Mouse (Mus musculus) midbrain, embryonic 12.5 days (tissue): Measurements from ENCODE around the gene Olfr1044. TPM values are rescaled to one million over a fixed set of nuclear protein-coding genes. Genes with fewer than 3 reads are reported as not detected.
"Not testable (repeated sequence)": the region's sequence is repeated elsewhere in the genome, so short reads cannot be mapped to it uniquely, and the experiment has no call there.

Experiments used
- ATAC-seq: fragments of 200-750 bp; cut with Nextera tagmentation; 2 replicates; pipeline ENCODE4 v1.8.0; 2017; ENCODE audit warnings: low read depth, moderate TSS enrichment, moderate library complexity; ENCODE audit not compliant: low FRiP score
- H3K27ac ChIP-seq: fragments of 300-500 bp; sonication (generic); replicated peaks from 2 replicates; pipeline ENCODE4 v1.5.1; 2016; ENCODE audit warnings: mild to moderate bottlenecking
- H3K27me3 ChIP-seq: fragments of 300-500 bp; sonication (generic); 2 replicates; pipeline ENCODE4 v1.6.1; 2016; ENCODE audit warnings: mild to moderate bottlenecking
- H3K36me3 ChIP-seq: fragments of 300-500 bp; sonication (generic); 2 replicates; pipeline ENCODE4 v1.6.1; 2016
- H3K4me1 ChIP-seq: fragments of 300-500 bp; sonication (generic); 2 replicates; pipeline ENCODE4 v1.6.1; 2016
- H3K4me2 ChIP-seq: fragments of 300-500 bp; sonication (generic); replicated peaks from 2 replicates; pipeline ENCODE4 v1.6.1; 2016; ENCODE audit warnings: mild to moderate bottlenecking, moderate library complexity
- H3K4me3 ChIP-seq: fragments of 300-500 bp; sonication (generic); 2 replicates; pipeline ENCODE4 v1.5.1; 2016; ENCODE audit warnings: mild to moderate bottlenecking
- H3K9ac ChIP-seq: fragments of 300-500 bp; sonication (generic); replicated peaks from 2 replicates; pipeline ENCODE4 v1.6.1; 2016; ENCODE audit warnings: mild to moderate bottlenecking, moderate library complexity
- H3K9me3 ChIP-seq: fragments of 300-500 bp; sonication (generic); 2 replicates; pipeline ENCODE4 v1.6.1; 2016; ENCODE audit warnings: mild to moderate bottlenecking
- WGBS: fragments of 180-500 bp; shearing (Covaris S2); methylation state at CpG from one replicate; pipeline ENCODE4 v1.1.7; 2016; 5-methylcytosine and 5-hydroxymethylcytosine counted together
- polyA plus RNA-seq: library from polyadenylated mRNA; unstranded; fragments of >200 nt; fragmentation: Nextera tagmentation; extraction: Ambion mirVana; gene quantifications from 2 replicates; pipeline ENCODE4 v1.2.1, GENCODE M21; 2016

Olfr1044 gene
- not detected in 2 replicates for polyA plus RNA-seq

- ATAC-seq, result no peak
- Histone ChIP-seq H3K4me1 (no peaks in the 10 kb centered on the region), H3K4me2 (no peak within 1 kb of the TSS), H3K36me3 (no peaks in the 10 kb centered on the region), H3K27ac (no peak within 1 kb of the TSS), H3K27me3 (no peaks in the 10 kb centered on the region), H3K4me3 (no peak within 1 kb of the TSS), H3K9ac (no peak within 1 kb of the TSS), H3K9me3 (no peaks in the 10 kb centered on the region)
Measured at GRCm38 (mm10) chr2:86177720-86178119, at the start of gene Olfr1044. Gene Olfr1044 (minus strand): TSS chr2:86177820.

GRCm38 (mm10) chr2:86219214-86219613 is 41.6 kb upstream of the Olfr1044 start, which contains the start of gene Olfr1046:
Gene Olfr1046 (minus strand): TSS chr2:86219314.
- no peak for ATAC-seq
- H3K27me3 ChIP-seq, result no peaks in the 10 kb centered on the region
- H3K36me3 ChIP-seq, result no peaks in the 10 kb centered on the region
- H3K4me2 ChIP-seq, result no peak within 1 kb of the TSS
- H3K4me1 ChIP-seq, result no peaks in the 10 kb centered on the region
- WGBS, result 85% methylated on average over 2 of the region's 2 CpGs
- no peak within 1 kb of the TSS for H3K27ac ChIP-seq
- H3K4me3 ChIP-seq, result no peak within 1 kb of the TSS
- no peaks in the 10 kb centered on the region for H3K9me3 ChIP-seq
- H3K9ac ChIP-seq, result no peak within 1 kb of the TSS

- no peak within 1 kb of the TSS for H3K4me2 ChIP-seq
- H3K4me1 ChIP-seq, result no peaks in the 10 kb centered on the region
- H3K27me3 ChIP-seq, result no peaks in the 10 kb centered on the region
- no peak within 1 kb of the TSS for H3K4me3 ChIP-seq
- no peaks in the 10 kb centered on the region for H3K36me3 ChIP-seq
- no peaks in the 10 kb centered on the region for H3K9me3 ChIP-seq
- no peak within 1 kb of the TSS for H3K9ac ChIP-seq
- no peak for ATAC-seq
- no peak within 1 kb of the TSS for H3K27ac ChIP-seq
Measured at GRCm38 (mm10) chr2:86202909-86203308, 25.3 kb upstream of the Olfr1044 start, which contains the start of gene Olfr1045. Gene Olfr1045 (minus strand): TSS chr2:86203009.

- Histone ChIP-seq H3K27ac (no peak overlapping the region), H3K4me3 (no peak overlapping the region)
- no peak for ATAC-seq
Measured at GRCm38 (mm10) chr2:86195863-86196262, 18.2 kb upstream of the Olfr1044 start.

GRCm38 (mm10) chr2:86185583-86185982 is 8.0 kb upstream of the Olfr1044 start, which contains the start of gene Olfr52:
Gene Olfr52 (minus strand): TSS chr2:86185683.
- no peak for ATAC-seq
- no peak within 1 kb of the TSS for H3K4me3 ChIP-seq
- no peak within 1 kb of the TSS for H3K4me2 ChIP-seq
- H3K36me3 ChIP-seq, result no peaks in the 10 kb centered on the region
- H3K9me3 ChIP-seq, result no peaks in the 10 kb centered on the region
- H3K4me1 ChIP-seq, result no peaks in the 10 kb centered on the region
- H3K9ac ChIP-seq, result no peak within 1 kb of the TSS
- no peak within 1 kb of the TSS for H3K27ac ChIP-seq
- H3K27me3 ChIP-seq, result no peaks in the 10 kb centered on the region

More at GRCm38 (mm10) chr2:86195863-86196262, 18.2 kb upstream of the Olfr1044 start:
- Histone ChIP-seq H3K9me3 (no peaks in the 10 kb centered on the region), H3K4me1 (no peaks in the 10 kb centered on the region), H3K9ac (no peak overlapping the region), H3K4me2 (no peak overlapping the region), H3K27me3 (no peaks in the 10 kb centered on the region), H3K36me3 (no peaks in the 10 kb centered on the region)
- 74% methylated on average over 1 of the region's 1 CpGs for WGBS

- no peaks in the 10 kb centered on the region for H3K9me3 ChIP-seq
- no peak overlapping the region for H3K4me3 ChIP-seq
- no peaks in the 10 kb centered on the region for H3K27me3 ChIP-seq
- H3K9ac ChIP-seq, result no peak overlapping the region
- H3K4me2 ChIP-seq, result no peak overlapping the region
- no peaks in the 10 kb centered on the region for H3K4me1 ChIP-seq
- WGBS, result 73% methylated on average over 3 of the region's 3 CpGs
- ATAC-seq, result no peak
- no peaks in the 10 kb centered on the region for H3K36me3 ChIP-seq
- no peak overlapping the region for H3K27ac ChIP-seq
Measured at GRCm38 (mm10) chr2:86179950-86180349, 2.3 kb upstream of the Olfr1044 start.

GRCm38 (mm10) chr2:86175422-86175821 is 2.2 kb downstream of the Olfr1044 start:
- not testable (repeated sequence) for H3K9ac ChIP-seq, ATAC-seq, H3K4me2 ChIP-seq, H3K27me3 ChIP-seq, H3K4me3 ChIP-seq, H3K36me3 ChIP-seq, H3K9me3 ChIP-seq, H3K27ac ChIP-seq, H3K4me1 ChIP-seq
- WGBS, result 81% methylated on average over 7 of the region's 7 CpGs

- WGBS, result 86% methylated on average over 2 of the region's 2 CpGs
- Histone ChIP-seq H3K27me3 (no peaks in the 10 kb centered on the region), H3K9me3 (no peaks in the 10 kb centered on the region), H3K4me1 (no peaks in the 10 kb centered on the region), H3K4me3 (no peak within 1 kb of the TSS), H3K27ac (no peak within 1 kb of the TSS), H3K9ac (no peak within 1 kb of the TSS), H3K36me3 (no peaks in the 10 kb centered on the region), H3K4me2 (no peak within 1 kb of the TSS)
- ATAC-seq, result no peak
Measured at GRCm38 (mm10) chr2:86167422-86167821, 10.2 kb downstream of the Olfr1044 start, which contains the start of gene Olfr1043. Gene Olfr1043 (minus strand): TSS chr2:86167522.

GRCm38 (mm10) chr2:86161738-86162137 is 15.9 kb downstream of the Olfr1044 start, which contains the start of gene Olfr1042:
Gene Olfr1042 (minus strand): TSS chr2:86161838.
- WGBS, result 97% methylated on average over 2 of the region's 2 CpGs
- Histone ChIP-seq H3K9me3 (no peaks in the 10 kb centered on the region), H3K27me3 (no peaks in the 10 kb centered on the region), H3K4me2 (no peak within 1 kb of the TSS), H3K4me1 (no peaks in the 10 kb centered on the region), H3K4me3 (no peak within 1 kb of the TSS), H3K36me3 (no peaks in the 10 kb centered on the region), H3K27ac (no peak within 1 kb of the TSS), H3K9ac (no peak within 1 kb of the TSS)
- no peak for ATAC-seq

GRCm38 (mm10) chr2:86146632-86147031 is 31.0 kb downstream of the Olfr1044 start, which contains the start of gene Olfr1040:
Gene Olfr1040 (minus strand): TSS chr2:86146732.
- H3K36me3 ChIP-seq, result no peaks in the 10 kb centered on the region
- no peak within 1 kb of the TSS for H3K27ac ChIP-seq
- ATAC-seq, result no peak
- no peak within 1 kb of the TSS for H3K4me3 ChIP-seq
- no peaks in the 10 kb centered on the region for H3K9me3 ChIP-seq
- H3K9ac ChIP-seq, result no peak within 1 kb of the TSS
- no peaks in the 10 kb centered on the region for H3K27me3 ChIP-seq
- WGBS, result 91% methylated on average over 1 of the region's 1 CpGs
- H3K4me2 ChIP-seq, result no peak within 1 kb of the TSS
- H3K4me1 ChIP-seq, result no peaks in the 10 kb centered on the region

- H3K4me2 ChIP-seq, result no peak within 1 kb of the TSS
- H3K4me3 ChIP-seq, result no peak within 1 kb of the TSS
- no peak within 1 kb of the TSS for H3K9ac ChIP-seq
- no peaks in the 10 kb centered on the region for H3K27me3 ChIP-seq
- no peak within 1 kb of the TSS for H3K27ac ChIP-seq
- 96% methylated on average over 1 of the region's 1 CpGs for WGBS
- H3K4me1 ChIP-seq, result no peaks in the 10 kb centered on the region
- H3K36me3 ChIP-seq, result no peaks in the 10 kb centered on the region
- no peak for ATAC-seq
- no peaks in the 10 kb centered on the region for H3K9me3 ChIP-seq
Measured at GRCm38 (mm10) chr2:86135828-86136227, 41.8 kb downstream of the Olfr1044 start, which contains the start of gene Olfr1039. Gene Olfr1039 (minus strand): TSS chr2:86135928.
